Mouse (Mus musculus) MEL (cell line): ENCODE measurements around the gene Mtrf1l. TPM values are rescaled to one million over a fixed set of nuclear protein-coding genes. Genes with fewer than 3 reads are reported as not detected.

ENCODE experiments used
- DNase-seq: peaks from one replicate; pipeline ENCODE4 v3.0.0; 2011; ENCODE audit warnings: low read depth, low spot score
- H3K27ac ChIP-seq: 2 replicates; pipeline ENCODE4 v1.5.1; 2012; ENCODE audit warnings: low read depth, mild to moderate bottlenecking, control low read depth, low read length, moderate library complexity; ENCODE audit not compliant: control insufficient read depth
- H3K27me3 ChIP-seq, 2 experiments: fragments of 150-350 bp in 1 of 2; sonication (generic) in 1 of 2; 2 replicates each; pipeline ENCODE4 v1.6.1; 2012; ENCODE audit warnings: low read length in 2 of 2, mild to moderate bottlenecking in 2 of 2, improper control_type of control experiment in 1 of 2, moderate library complexity in 1 of 2; ENCODE audit not compliant: insufficient read depth in 2 of 2, control insufficient read depth in 1 of 2
- H3K36me3 ChIP-seq, 2 experiments: 2 replicates each; pipeline ENCODE4 v1.6.1; 2012 to 2014; ENCODE audit warnings: low read length in 2 of 2, improper control_type of control experiment in 1 of 2, inconsistent platforms in 1 of 2, mild to moderate bottlenecking in 1 of 2; ENCODE audit not compliant: insufficient read depth in 2 of 2, control insufficient read depth in 1 of 2
- H3K4me1 ChIP-seq, 2 experiments: fragments of 150-350 bp in 1 of 2; sonication (generic) in 1 of 2; 2 replicates each; pipeline ENCODE4 v1.6.1; 2012; ENCODE audit warnings: low read length in 2 of 2, improper control_type of control experiment in 1 of 2, mild to moderate bottlenecking in 1 of 2; ENCODE audit not compliant: insufficient read depth in 2 of 2, control insufficient read depth in 1 of 2
- H3K4me3 ChIP-seq, 2 experiments: fragments of 150-350 bp in 1 of 2; sonication (generic) in 1 of 2; 2 replicates each; pipeline ENCODE4 v1.5.1; 2012; ENCODE audit warnings: low read depth in 2 of 2, low read length in 2 of 2, mild to moderate bottlenecking in 2 of 2, moderate library complexity in 2 of 2, control low read depth in 1 of 2, improper control_type of control experiment in 1 of 2; ENCODE audit not compliant: control insufficient read depth in 1 of 2, insufficient read depth in 1 of 2
- H3K79me2 ChIP-seq: 2 replicates; pipeline ENCODE4 v1.6.1; 2012; ENCODE audit warnings: mild to moderate bottlenecking, low read length, moderate library complexity; ENCODE audit not compliant: control insufficient read depth, poor library complexity, insufficient read depth
- H3K9ac ChIP-seq: 2 replicates; pipeline ENCODE4 v1.6.1; 2012; ENCODE audit warnings: low read depth, mild to moderate bottlenecking, control low read depth, low read length, moderate library complexity; ENCODE audit not compliant: control insufficient read depth, poor library complexity, severe bottlenecking
- H3K9me3 ChIP-seq: fragments of 150-350 bp; sonication (generic); replicated peaks from 2 replicates; pipeline ENCODE4 v1.6.1; 2012; ENCODE audit warnings: mild to moderate bottlenecking, low read length, improper control_type of control experiment, moderate library complexity; ENCODE audit not compliant: insufficient read depth
- BHLHE40 ChIP-seq: IDR thresholded peaks from 2 replicates; pipeline ENCODE4 v1.6.1; 2012; ENCODE audit warnings: low read depth, mild to moderate bottlenecking, inconsistent platforms, low read length, improper control_type of control experiment, borderline replicate concordance
- CHD1 ChIP-seq: IDR thresholded peaks from 2 replicates; pipeline ENCODE4 v1.6.1; 2012; ENCODE audit warnings: low read depth, mild to moderate bottlenecking, inconsistent platforms, low read length, improper control_type of control experiment
- CTCF ChIP-seq, 3 experiments: IDR thresholded peaks in 2 of 3; conservative IDR thresholded peaks in 1 of 3; 2 replicates each; pipeline ENCODE4 v1.5.1; 2011 to 2012; ENCODE audit warnings: low read length in 3 of 3, low read depth in 2 of 3, mild to moderate bottlenecking in 2 of 3, improper control_type of control experiment in 1 of 3, inconsistent platforms in 1 of 3, mixed read lengths in 1 of 3, moderate library complexity in 1 of 3; ENCODE audit not compliant: control insufficient read depth in 1 of 3, insufficient read depth in 1 of 3, poor library complexity in 1 of 3, severe bottlenecking in 1 of 3
- EP300 ChIP-seq, 2 experiments: IDR thresholded peaks; 2 replicates each; pipeline ENCODE4 v1.6.1; 2011; ENCODE audit warnings: improper control_type of control experiment in 2 of 2, low read length in 2 of 2, low read depth in 1 of 2, mild to moderate bottlenecking in 1 of 2
- ETS1 ChIP-seq: IDR thresholded peaks from 2 replicates; pipeline ENCODE4 v1.6.1; 2012; ENCODE audit warnings: low read depth, mild to moderate bottlenecking, inconsistent platforms, low read length, improper control_type of control experiment, moderate library complexity
- GATA1 ChIP-seq: IDR thresholded peaks from 2 replicates; pipeline ENCODE4 v1.6.1; 2011; ENCODE audit warnings: low read depth, low read length, improper control_type of control experiment
- MYC ChIP-seq: IDR thresholded peaks from 2 replicates; pipeline ENCODE4 v1.6.1; 2011; ENCODE audit warnings: low read depth, mild to moderate bottlenecking, low read length, improper control_type of control experiment, moderate library complexity
- NELFE ChIP-seq: IDR thresholded peaks from 2 replicates; pipeline ENCODE4 v1.6.1; 2011; ENCODE audit warnings: low read depth, low read length, improper control_type of control experiment
- TAL1 ChIP-seq: IDR thresholded peaks from 2 replicates; pipeline ENCODE4 v1.6.1; 2012; ENCODE audit warnings: mild to moderate bottlenecking, inconsistent platforms, low read length, moderate library complexity, mixed read lengths
- UBTF ChIP-seq: IDR thresholded peaks from 2 replicates; pipeline ENCODE4 v1.6.1; 2012; ENCODE audit warnings: low read depth, mild to moderate bottlenecking, inconsistent platforms, low read length, improper control_type of control experiment, moderate library complexity, borderline replicate concordance; ENCODE audit not compliant: insufficient read depth
- polyA plus RNA-seq, 2 experiments: library from polyadenylated mRNA; stranded (reverse) in 1 of 2; unstranded in 1 of 2; fragments of >175 nt in 1 of 2; fragments of >200 nt in 1 of 2; gene quantifications; 2 replicates each; pipeline versions ENCODE4 v1.2.1 to v1.2.4; 2012; ENCODE audit warnings: low replicate concordance in 2 of 2, low read depth in 1 of 2; ENCODE audit not compliant: insufficient read length in 2 of 2, insufficient read depth in 1 of 2, missing spikeins in 1 of 2
- total RNA-seq: library from RNA; depleted of rRNA; stranded (reverse); fragments of 300-350 nt; gene quantifications from 2 replicates; pipeline ENCODE4 v1.2.3, GENCODE M21; 2012

Mtrf1l gene
- total and polyA plus RNA-seq, 3 experiments: 4.6 to 5.6 TPM; not detected in 1

DNA sequence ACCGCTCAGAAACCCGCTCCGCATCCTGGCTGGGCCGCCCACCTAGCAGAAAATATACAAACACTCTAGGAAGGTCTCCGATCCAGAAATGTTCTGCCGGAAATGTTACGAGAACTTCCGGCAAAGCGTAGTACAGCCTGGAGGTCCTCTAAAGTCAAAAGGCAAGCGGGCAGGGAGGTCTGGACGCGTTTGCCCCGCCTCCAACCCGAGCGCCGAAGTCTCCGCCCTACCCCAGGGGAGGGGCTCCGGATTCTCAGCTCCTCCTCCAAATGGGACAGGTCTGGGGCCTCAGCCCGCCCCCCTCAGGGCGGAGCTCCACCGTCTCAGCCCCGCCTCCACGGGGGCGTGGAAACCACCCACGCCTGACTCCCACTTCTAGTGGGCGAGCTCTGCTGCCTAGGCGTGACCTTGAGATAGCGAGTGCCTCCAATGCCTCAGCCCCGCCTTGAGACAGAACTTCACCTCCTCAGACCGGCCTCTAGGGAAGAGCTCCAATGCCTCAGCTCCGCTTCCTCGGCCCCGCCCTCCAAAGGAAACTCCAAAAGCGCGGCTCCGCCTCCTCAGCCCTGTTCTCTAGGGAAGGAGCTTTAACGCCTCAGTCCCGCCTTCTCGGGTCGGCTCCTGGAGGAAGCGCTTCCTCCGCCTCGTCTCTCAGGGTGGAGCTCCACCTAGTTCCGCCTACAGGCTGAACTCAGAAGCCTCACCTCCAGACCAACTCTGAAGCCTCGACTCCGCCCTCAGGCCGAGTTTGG lies at the start of gene Mtrf1l (continued):
- TF ChIP-seq EP300 (IDR thresholded peaks at IDR 0.05; ENCODE audit: low read depth in 1 of 2, low read length in 2 of 2) (peak in 1 of 2 experiments; percentile 8; a peak in 1 of 4 replicates), UBTF (no peak), BHLHE40 (no peak), GATA1 (no peak)

DNA sequence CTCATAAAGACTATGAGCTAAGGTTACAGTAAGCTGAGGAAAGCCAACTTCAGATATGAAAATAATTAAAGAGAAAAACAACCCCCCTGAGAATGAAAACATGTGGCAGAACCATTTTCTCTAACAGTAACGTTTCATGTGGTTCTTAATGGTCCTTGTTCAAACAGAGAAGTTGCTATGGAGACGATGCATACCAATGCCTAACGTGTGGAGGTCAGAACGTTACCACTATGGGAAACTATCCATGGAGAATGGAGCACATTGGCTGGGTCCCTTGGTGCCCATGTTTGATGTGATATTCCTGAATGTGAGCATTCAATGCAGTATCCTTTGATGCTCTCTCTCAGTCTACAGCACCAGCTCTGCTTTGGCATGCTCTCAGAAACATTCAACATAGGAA lies 47.4 kb upstream of the Mtrf1l start:
- TF ChIP-seq BHLHE40: no peak
- TF ChIP-seq, all 39 proteins: peak for 0

DNA sequence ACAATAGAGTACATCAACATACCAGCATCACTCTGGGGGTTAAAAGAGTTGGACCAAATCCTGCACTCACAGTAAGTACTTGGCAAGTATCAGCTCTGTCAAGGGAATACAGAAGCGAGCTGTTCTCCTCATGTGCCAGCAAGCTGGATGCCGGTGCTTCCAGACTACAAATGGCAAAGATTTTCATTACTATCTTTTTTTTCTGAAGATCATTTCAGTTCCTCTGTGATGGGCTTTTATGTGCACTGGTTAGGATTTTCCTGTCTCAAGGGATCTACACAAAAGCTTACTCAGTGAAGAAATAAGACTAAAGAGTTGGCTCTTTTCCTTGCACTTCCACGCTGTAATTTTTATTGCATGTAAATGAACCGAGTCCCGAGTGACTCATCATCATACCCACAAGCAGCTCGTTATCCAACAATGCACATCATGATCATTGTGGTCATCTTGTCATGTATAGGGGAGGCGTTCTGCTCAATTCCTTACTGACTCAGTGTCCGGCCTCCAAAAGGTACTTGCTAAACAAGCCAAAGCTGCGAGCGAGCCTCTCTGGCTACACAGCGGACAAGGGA lies 44.4 kb upstream of the Mtrf1l start:
- Histone ChIP-seq H3K36me3 (no peaks in the 10 kb centered on the region), H3K9me3 (no peaks in the 10 kb centered on the region), H3K4me3 (no peak overlapping the region), H3K27ac (no peak overlapping the region), H3K79me2 (no peaks in the 10 kb centered on the region), H3K27me3 (no peaks in the 10 kb centered on the region)
- no peak for DNase-seq
- no peak for TF ChIP-seq MYC
- TF ChIP-seq ETS1: no peak
- TF ChIP-seq, all 39 proteins: peak for 0
- Histone ChIP-seq H3K4me1 (no peaks in the 10 kb centered on the region), H3K9ac (no peak overlapping the region)

More for the DNA sequence above, 47.4 kb upstream of the Mtrf1l start:
- Histone ChIP-seq H3K79me2 (no peaks in the 10 kb centered on the region), H3K27me3 (no peaks in the 10 kb centered on the region), H3K9me3 (no peaks in the 10 kb centered on the region), H3K9ac (no peak overlapping the region), H3K27ac (no peak overlapping the region), H3K36me3 (no peaks in the 10 kb centered on the region), H3K4me3 (no peak overlapping the region), H3K4me1 (no peaks in the 10 kb centered on the region)
- DNase-seq: no peak

DNA sequence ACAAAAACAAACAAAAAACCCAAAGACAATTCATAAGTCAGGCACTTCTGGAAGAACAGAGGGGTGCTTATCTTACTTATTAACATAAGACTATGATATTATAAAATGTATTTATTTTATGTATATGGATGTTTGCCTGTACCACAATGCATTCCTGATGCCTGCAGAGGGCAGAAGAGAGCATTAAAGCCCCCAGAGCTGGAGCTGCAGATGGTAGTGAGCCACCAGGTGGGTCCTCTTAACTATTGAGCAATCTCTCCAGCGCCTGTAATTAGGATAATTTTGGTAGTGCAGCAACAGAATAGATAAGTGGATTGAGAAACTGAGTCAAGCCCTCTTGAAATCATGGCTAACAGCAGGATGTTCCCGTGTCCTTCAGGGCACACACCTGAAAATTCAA lies 42.3 kb upstream of the Mtrf1l start:
- peak; percentile 15 for DNase-seq
- Histone ChIP-seq H3K9me3 (no peaks in the 10 kb centered on the region), H3K27me3 (no peaks in the 10 kb centered on the region), H3K79me2 (no peaks in the 10 kb centered on the region), H3K36me3 (no peaks in the 10 kb centered on the region), H3K27ac (no peak overlapping the region), H3K4me1 (no peaks in the 10 kb centered on the region), H3K9ac (no peak overlapping the region), H3K4me3 (no peak overlapping the region)
- TF ChIP-seq CTCF (IDR thresholded peaks at IDR 0.05 in 2 of 3, conservative IDR thresholded peaks at IDR 0.05 in 1 of 3; ENCODE audit: control insufficient read depth in 1 of 3, insufficient read depth in 1 of 3, low read depth in 2 of 3, low read length in 3 of 3, poor library complexity in 1 of 3, severe bottlenecking in 1 of 3) (peak in 1 of 3 experiments; percentile 8; a peak in 1 of 6 replicates), CHD1 (no peak), NELFE (no peak), TAL1 (no peak)
